20 mouse cellular contexts compared by ENCODE assay signal in the genomic region with DNA sequence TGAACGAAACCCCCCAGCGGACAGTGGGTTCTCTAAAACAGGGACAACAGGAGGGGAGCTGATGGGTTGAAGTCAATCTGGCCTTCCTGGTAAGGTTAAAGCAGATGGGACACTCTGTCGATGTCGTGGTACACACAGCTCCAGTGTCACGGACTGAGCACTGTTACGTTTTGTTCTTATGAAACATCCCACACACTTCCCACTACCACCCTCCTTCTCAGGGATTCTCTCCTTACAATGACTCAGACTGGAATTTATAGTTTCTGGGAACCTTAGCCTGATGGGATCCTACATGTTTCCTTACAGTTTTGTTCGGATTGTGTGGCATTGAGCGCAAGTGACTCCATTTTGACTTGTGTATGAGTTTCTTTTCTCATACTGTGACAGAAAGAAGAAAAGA. TPM values are rescaled to one million over a fixed set of nuclear protein-coding genes. Genes with fewer than 3 reads are reported as not detected.
DNase-seq lines count a peak whose midpoint lies in the region; TF ChIP-seq lines count a peak whose summit lies in the region.
"Had no signal": no experiment of that assay in that cellular context is flagged by ENCODE, and none has a peak within 500 bp of the region (broad histone marks: within the 10 kb centered on the region; RNA-seq: fewer than 3 reads in every experiment).

No protein-coding gene starts in this region.

- peak overlapping the region; percentile 8; the same call in 1 of the 2 replicates for H3K27ac ChIP-seq in left cerebral cortex, adult 2 months
- H3K27ac ChIP-seq: embryonic facial prominence, embryonic 10.5 days; embryonic facial prominence, embryonic 12.5 days; forebrain, embryonic 13.5 days; forebrain, embryonic 15.5 days had no signal

- intact Hi-C loops in left cerebral cortex, adult 2 months (cut with DNase I): loop anchor here (1.0 kb wide), 1 partner anchor 12 kb away; the partner anchor contains the start of gene Zfp1
- intact Hi-C loops in left cerebral cortex, postnatal 10 days (cut with DNase I): no loop called here

- no peak overlapping the region for H3K4me3 ChIP-seq in left cerebral cortex, adult 2 months
- H3K4me3 ChIP-seq: embryonic facial prominence, embryonic 10.5 days; embryonic facial prominence, embryonic 12.5 days; forebrain, embryonic 13.5 days; forebrain, embryonic 15.5 days had no signal

- no peak for TF ChIP-seq CTCF in left cerebral cortex, adult 2 months (IDR thresholded peaks at IDR 0.05)

- DNase-seq in left cerebral cortex, adult 2 months (ENCODE audit: extremely low spot score in 1 of 2, low spot score in 2 of 2): no peak
- no peak for DNase-seq in left cerebral cortex, postnatal 10 days (ENCODE audit: extremely low spot score in 1 of 2, low spot score in 2 of 2)
- DNase-seq in 3T3-L1 (ENCODE audit: low read depth, low spot score) (peak; percentile 45), NIH3T3 (ENCODE audit: low read depth) (peak; percentile 38)
- no peak for DNase-seq in adrenal gland, adult 8-10 months
- no peak for DNase-seq in B cell, adult 2 months
- DNase-seq: adrenal gland, postnatal 10 days; adrenal gland, postnatal 25 days; cerebellum, adult 11-12 months; cerebellum, adult 2 months; cerebellum, adult 9-10 months; cerebellum, postnatal 10 days; cerebellum, postnatal 25 days; forebrain, postnatal 0 days had no signal

RNA-seq across cellular contexts. Expression of gene Ldhd, which starts 1.4 kb away (rescaled TPM):
- 10 to 100 TPM; 10.1 to 10.8 TPM for total RNA-seq in left cerebral cortex, adult 2 months (2021)
- total RNA-seq in left cerebral cortex, postnatal 10 days (2021): 1 to 10 TPM; 1.9 to 2.2 TPM
- 100 to 1,000 TPM in 1 of 4 experiments, 10 to 100 TPM in 3; 58.4 to 109 (median 76.4) TPM for total RNA-seq in adrenal gland, adult 8-10 months (2022)

RNA-seq across cellular contexts. Expression of gene Zfp1, which starts 11.6 kb away (rescaled TPM):
- 10 to 100 TPM; 22.0 to 23.5 TPM for total RNA-seq in left cerebral cortex, adult 2 months (2021)
- 10 to 100 TPM; 21.9 to 22.7 TPM for total RNA-seq in left cerebral cortex, postnatal 10 days (2021)
- total RNA-seq in adrenal gland, adult 8-10 months (2022): 10 to 100 TPM in 2 of 4 experiments, 1 to 10 TPM in 2; 7.9 to 11.6 (median 9.7) TPM

RNA-seq across cellular contexts. Expression of gene Ctrb1, which starts 59.2 kb away (rescaled TPM):
- not detected for total RNA-seq in left cerebral cortex, adult 2 months (2021)
- not detected for total RNA-seq in left cerebral cortex, postnatal 10 days (2021)
- not detected for total RNA-seq in adrenal gland, adult 8-10 months (2022)
- total RNA-seq: adrenal gland, adult 18-20 months; adrenal gland, postnatal 25 days; forebrain, postnatal 0 days; MEL had no signal

Comparison
In these comparisons a context has a peak if more than half of its experiments do, and no peak if none do; other contexts are left out.
1. DNase-seq: peak in 3T3-L1 (single experiment) and NIH3T3 (single experiment); none in left cerebral cortex, adult 2 months (0 of 2), left cerebral cortex, postnatal 10 days (0 of 2), adrenal gland, adult 8-10 months (single experiment) and B cell, adult 2 months (0 of 2).
2. RNA of gene Ldhd, which starts 1.4 kb away (total RNA-seq): 58.4 to 109 TPM in adrenal gland, adult 8-10 months; 10.1 to 10.8 TPM in left cerebral cortex, adult 2 months and 1.9 to 2.2 TPM in left cerebral cortex, postnatal 10 days; every median in the first group is over 4 times any median in the second.